Mouse (Mus musculus) cerebellum, postnatal 36 days (tissue): Measurements from ENCODE around the gene Vwa3b.

Experiments used
- DNase-seq, 2 experiments: peaks; one replicate each; pipeline ENCODE4 v3.0.0; 2021 to 2022; ENCODE audit warnings: mixed read lengths in 2 of 2

Vwa3b gene

DNA sequence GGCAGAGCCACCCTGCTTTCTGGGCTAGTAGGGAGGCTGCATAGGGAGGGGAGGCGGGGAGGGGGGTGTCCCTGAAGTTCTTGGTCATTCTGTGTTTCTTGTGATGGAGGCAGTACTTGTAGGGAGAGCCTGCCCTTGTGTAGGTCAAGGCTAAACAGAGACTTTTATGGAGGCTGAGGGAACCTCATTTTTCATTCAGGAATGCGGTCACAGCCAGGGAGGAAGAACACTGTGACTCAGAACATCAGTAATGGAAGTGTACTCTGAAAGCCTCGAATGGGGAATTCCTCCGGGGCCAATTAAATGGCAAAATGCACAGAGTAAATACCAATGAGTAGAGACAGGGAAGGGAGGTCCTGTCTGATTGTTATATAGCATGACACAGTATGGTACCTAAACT, 37.4 kb downstream of the Vwa3b start:
- no peak for DNase-seq

DNA sequence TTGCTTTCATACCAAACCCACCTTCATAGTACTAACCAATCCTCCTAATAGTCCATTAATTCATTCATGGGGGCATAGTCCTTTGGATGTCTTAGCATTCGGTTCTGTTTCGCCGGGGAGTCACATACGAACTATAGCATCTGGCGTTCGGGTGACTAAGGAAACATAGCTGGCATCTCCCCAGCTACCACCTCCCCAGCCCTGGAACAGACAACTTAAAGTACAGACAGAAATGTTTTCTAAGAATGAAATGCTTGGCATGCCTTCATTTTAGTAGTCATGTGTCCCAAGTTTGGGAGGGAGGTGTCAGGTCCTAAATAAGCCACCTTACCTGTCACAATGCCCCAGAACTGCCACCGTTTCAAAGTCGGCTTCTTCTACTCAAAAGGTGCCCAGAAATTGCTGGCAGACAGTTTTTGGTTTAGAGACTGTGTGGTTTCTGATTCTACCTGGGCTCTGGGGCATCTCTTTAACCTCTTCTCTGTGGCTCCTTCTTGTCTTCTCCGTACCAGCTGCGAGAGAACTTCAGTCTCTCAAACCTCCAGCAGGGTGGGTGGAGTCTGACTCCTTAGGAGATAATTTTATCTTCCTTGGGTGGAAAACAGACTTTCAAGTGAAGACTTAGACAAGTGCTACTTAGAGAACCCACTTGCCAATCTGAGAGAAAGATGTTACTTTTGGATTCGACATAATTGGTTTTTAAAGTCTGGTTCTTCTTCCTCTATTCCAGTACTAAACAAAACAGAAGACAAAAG, 39.4 kb downstream of the Vwa3b start:
- no peak for DNase-seq

DNA sequence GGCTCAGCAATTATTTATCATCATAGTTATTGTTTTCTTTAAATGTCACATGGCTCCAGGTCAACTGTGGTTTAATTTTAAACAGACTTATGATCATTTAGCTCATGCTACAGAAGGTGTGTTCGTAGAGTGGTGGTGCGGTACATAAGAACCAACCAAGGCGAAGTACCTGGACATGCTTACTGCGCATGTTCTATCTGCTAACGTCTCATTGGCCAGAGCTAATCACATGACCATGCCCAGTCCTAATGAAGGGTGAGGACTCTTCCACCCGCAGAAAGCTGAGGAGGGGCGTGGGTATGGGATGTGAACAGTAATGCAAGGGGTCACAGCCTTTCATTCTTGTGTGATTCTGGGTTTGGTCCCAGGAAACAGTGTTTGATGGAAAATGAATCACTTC, 49.4 kb downstream of the Vwa3b start:
- DNase-seq = no peak

DNA sequence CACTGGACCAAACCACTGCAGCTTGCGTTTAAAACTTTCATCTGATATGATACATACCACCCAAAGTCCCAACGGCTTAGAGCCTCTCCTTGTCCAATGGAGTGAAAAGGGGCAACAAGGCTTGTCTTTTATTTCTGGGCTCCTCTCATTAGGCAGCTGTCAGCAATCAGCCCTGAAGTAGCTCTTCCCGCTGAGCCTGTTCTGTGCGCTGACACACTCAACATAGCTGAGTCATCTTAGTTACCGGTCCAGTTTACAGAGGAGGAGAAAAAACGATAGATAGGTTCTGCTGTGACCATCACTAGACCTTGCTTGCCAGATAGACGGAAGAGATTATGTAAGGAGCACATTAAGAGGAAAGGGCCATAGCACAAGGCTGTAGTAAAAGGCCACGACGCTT, 50.9 kb downstream of the Vwa3b start:
- DNase-seq = no peak

DNA sequence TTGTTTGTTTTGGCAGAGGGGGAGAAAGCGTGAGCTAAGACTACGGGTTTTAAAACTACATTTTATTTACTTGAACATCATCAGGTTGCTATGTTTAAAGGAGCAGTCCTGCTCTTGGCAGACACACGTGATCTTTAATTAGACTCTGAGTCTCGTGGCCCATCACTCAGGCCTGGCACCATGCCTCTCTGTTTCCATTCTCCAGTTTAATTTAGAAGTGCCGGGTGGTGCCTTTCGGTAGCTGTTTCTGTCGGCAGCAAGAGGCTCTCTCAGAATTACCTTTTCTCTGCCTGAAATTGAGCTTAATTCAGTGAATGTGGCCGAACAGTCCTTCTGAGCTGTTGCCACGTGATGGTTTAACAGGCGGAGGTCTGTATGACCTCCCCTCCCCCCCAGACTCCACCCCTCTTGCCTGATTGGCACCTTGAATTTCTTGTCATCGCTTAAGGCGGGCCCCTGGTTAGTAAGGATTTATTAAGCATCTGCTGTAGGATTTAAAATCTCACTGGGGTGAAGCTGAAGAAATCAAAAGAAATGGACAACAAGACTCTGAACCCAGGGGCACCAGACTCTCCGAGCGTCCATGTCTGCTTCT, 51.7 kb downstream of the Vwa3b start:
- no peak for DNase-seq

DNA sequence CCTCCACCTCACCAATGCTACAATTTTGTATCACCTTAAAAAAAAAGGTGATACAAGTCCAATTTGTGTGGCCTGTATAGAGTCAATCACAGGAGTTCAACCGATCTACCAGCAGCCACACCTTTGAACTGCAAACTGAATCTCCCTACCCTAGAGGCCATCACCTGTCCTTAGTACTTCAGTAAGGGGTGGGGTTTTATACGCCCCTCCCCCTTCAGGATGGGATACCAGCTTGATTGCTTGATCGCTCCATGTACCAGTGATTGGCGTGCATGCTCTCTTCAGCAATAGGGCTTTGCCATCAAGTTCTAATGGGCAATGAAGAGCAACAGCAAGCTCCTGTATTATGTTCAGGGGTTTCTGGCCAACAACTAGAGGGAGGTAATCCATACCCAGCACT, 54.0 kb downstream of the Vwa3b start:
- DNase-seq = no peak

DNA sequence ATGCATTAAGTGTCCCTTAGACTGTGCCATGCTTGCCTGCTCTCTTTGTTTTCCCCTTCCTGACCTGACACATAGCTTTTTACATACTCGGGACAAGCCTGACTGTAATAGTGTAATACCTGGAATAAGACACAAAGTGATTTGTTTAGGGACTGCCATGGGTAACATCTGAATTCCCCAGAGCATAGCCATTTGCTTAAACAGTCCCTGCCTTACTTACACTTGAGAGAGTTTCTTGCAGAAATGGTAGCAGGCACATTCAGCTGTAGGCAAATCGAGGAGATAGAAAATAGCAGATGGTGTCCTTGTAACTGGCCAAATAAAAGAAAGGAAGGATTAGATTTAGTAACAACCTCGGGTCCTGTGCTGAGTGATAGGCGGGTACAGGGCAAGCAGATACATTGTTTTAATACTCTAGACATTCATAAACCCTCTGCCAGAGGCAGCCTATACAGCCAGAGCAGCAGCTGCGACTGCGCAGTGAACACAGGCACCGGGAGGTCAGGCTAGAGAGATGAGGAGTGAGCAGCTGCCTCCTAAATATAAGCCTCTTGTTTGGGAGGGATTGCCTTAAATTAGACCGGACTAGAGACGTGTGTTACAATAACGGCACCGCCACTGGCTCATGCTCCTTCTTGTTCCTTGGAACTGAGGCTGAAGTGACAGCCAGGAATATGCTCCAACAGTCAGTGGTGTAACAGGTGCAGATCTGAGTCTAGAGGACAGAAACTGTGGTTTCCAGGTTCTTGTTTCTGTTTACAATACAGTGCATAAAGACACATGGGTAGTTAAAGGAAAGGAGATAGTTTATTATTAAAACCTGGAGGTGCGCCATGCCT, 55.2 kb downstream of the Vwa3b start:
- no peak for DNase-seq

DNA sequence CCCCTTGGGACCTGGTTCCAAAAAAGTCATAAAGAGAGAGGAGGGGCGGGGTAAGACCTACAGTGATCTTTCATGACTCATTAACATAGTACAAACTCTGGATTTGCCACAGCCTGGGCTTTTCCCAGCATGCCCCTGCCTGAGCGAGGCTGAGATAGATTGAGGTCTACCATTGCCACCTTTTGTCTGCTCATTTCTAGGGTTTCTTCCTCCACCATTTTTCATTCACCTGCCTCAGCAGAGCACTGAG, 55.7 kb downstream of the Vwa3b start:
- no peak for DNase-seq

DNA sequence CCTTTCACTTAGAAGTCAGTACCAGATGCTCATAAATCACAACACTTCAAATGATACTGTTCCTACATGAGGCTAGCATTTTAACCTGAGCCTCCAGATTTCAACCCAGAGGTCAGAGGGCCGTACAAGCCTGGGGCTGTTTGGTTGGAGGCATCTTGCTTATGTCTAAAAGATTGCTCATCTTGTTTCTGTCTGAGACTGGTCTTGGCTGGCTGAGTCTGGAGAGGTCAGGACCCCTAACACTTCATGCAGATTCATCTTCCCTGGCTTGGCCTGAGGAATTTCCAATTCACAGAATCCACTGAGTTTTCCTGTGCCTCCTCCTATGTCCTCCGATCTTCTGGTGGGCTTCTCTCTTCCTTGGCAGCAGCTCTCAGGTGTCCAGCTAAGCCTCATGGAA, 57.7 kb downstream of the Vwa3b start:
- no peak for DNase-seq

DNA sequence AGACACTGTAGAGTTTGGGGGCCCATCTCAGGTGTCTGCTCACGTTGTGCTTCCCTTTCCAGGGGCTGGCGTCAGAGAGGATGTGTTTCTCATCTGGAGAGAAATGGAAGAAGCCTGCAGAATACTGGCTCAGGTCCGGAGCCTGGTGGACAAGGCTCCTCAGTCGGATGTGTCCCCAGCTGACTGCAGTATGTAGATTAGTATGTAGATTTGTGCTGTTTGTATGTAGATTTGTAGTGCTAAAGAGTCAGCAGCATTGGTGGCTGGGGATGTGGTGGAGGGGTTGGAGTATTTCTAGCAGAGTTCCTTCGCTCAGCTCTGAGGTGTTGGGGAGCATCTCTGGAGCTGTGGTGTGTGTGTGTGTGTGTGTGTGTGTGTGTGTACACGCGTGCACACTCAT, 58.8 kb downstream of the Vwa3b start:
- no peak for DNase-seq

DNA sequence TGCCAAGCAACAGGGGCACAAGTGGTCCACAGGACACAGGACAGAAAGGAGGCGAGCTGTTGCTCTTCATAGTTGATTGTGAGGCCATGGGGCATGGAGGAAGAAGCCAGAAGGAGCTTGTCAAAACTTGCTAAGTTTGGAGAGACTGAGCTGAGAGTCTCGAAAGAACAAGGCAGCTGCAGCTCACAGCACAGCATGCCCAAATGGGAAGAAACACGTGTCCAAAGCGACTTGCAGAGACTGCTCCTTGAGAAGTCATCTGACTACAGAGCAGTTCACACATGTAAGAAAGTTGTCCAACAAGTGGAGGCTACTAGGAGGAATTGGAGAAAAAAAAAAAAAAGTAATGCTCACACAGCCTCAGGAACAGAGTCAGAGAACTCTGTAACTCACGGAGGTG, 62.8 kb downstream of the Vwa3b start:
- no peak for DNase-seq

DNA sequence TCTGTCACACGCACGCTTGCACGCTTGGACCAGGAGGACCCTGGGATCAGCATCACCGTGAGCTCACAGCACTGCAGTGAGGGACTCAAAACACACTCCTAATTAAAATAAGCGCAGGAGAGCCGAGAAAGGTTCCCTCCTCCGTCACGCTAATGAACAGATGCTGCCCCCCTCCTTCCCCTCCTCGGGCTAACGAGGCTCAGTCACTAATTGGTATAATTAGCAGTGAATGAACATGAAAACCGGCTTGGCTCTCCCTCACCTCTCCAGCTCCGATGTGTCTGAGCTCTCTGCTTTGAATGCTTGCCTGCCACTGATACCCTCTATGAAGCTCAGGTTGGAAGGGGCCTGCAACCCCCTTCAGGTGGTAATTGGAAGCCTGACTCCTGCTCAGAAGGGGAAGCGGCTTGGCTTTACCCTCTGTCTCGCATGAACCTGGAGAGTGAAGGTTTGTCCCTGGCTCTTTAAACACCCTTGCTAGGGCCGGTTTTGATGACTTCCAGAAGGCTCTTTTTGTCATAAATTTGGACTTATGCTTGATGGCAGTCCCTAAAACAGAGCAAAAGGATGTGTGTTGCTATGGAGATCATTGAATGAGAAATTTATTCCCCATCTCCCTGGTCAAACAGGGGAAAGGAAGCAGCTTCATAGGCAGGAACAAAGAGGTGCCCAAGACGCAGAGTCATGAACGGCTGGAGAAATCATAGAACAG, 71.1 kb downstream of the Vwa3b start:
- DNase-seq = no peak

DNA sequence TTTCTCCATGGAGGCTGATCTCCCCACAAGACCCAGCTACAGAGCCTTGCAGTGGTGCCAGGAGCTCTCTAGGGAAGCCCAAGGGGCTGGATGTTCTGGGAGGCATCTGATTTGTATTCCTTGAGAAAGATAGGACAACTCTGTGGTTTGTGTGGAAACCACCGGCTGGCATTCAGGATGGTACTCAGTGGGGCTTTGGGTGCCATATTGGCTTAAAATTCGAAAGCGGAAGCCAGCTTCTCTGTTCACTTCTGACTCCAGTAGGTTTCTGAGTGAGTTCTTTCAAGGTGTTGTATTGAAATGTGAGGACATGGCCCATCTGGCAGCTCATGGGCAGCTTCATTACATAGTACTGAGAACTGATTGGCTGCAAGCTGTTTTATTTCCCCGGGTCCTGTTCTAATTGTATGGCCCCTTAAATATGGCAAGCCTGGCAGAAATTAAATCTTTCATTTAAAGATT, 71.7 kb downstream of the Vwa3b start:
- no peak for DNase-seq

DNA sequence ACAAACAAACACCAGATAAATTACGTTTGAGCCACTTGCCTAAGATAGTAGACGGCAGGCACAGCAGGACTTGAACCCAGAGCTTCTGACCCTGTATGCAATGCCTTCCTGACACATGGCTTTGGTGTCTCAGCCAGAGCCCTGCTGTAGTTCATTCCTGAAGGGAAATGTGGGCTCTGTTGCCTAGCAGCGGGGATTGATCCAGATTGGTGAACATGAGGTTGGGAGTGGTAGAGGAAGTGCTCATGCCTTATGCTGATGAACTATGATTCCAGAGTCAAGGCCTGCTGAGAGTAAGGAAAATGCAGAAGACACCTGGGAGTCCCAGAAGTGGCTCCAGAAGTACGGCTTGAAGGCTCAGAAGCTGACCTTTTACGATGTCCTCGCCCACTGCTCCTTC, 74.0 kb downstream of the Vwa3b start:
- no peak for DNase-seq

DNA sequence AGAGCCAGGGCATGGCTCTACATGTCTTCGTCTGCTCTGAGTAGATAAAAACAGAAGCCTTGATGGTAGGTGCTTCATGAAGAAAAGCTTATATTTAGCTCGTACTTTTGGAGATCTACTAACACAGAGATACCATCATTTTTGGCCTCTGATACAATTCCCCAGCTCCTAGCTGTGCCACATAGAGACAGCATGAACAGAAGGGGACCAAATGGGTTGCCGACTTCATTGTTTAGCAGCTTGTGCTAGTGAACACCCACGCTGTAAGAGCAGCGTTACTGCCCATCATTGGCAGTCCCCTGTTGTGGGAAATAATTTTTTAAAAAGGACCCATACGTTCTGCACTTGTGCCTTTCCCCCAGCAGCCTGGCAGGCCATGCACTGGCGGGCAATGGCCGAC, 74.6 kb downstream of the Vwa3b start:
- DNase-seq = no peak

DNA sequence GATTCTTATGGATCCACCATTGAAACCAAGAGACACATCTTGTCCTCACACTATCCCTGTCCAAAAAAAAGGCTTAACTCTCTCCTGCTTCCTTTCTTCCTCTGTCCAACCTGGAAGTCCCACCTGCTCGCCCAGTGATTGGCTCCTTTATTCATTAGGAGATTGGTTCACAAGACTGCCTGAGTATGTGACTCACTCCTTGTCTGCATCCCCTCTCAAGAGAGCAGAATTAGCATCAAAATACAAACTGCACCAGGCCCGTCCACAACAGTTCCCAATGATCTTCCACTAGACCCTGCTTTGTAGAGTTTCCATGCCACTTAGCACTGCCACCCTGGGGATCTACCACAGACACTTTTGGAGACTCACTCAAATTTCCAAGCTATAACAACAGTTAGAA, 75.3 kb downstream of the Vwa3b start:
- DNase-seq = no peak

DNA sequence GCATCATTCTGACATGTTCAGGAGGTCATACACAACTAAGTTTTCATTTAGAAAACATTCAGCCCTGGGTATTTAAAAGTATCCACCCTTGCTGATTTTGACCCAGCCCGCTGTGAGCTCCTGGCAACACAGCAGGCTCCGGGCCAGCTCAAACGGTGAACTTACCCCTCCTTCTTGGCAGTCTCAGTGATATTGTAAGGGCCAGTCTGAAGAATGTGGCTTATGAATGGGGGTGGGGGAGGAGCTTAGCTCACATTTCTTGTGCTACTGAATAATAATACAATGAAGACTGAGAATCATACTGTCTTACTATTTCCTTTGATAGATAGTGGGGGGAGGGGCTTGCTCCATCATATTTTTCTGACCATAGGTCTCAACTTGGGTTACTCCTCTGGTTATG, 78.8 kb downstream of the Vwa3b start:
- DNase-seq = no peak

DNA sequence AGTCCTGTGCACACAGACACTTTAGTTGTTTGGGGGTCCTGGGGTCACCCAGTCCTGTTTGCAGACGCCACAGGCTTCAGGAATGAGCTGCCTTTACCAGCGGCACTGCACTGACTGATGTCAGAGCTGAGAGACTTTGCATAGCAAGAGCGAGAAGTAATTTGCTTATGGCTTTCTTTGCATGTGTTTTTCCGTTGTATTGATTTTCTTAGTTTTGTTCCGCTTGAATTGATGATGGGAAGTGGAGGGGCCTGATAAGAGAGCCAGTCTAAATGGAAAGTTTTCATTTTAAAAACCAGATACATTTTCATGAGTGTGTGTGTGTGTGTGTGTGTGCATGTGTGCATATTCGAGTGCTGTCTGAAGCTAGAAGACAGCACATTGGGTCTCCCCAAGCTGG, 87.4 kb downstream of the Vwa3b start:
- DNase-seq = no peak

DNA sequence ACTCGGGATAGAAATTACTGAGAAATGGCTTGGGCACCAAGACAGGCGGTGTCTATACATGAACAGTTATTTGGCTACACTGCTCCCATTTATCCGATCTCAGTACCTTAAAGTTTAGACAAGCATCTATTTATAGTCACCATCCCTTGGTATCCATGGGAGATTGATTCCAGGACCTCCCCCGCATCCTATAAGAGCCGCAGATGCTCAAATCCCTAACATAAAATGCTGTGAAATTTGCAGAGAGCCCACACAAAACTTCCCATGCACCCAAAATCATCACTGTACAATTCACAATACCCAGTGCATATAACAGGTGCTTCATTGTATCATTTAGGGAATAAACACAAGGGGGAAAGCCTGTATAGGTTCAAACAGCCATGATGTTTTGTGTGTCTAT, 89.5 kb downstream of the Vwa3b start:
- DNase-seq = no peak

DNA sequence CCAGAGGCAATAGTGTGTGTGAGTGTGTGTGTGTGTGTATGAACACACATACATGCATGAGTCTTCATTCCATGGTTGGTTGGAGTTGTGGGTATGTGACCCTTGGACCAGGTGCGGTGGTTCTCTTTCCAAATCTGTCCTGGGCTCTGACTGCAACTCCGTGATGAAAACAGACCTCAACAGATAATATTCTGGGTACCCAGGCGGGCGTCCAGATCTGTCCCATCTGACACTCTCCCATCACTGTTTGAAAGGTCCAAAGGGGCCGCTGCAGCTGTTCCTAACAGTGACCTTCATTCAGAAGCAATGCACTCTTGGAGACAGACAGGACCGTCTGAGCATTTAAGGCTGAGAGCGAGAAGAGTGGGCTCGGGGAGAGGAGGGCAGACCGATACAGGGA, 90.2 kb downstream of the Vwa3b start:
- no peak for DNase-seq

DNA sequence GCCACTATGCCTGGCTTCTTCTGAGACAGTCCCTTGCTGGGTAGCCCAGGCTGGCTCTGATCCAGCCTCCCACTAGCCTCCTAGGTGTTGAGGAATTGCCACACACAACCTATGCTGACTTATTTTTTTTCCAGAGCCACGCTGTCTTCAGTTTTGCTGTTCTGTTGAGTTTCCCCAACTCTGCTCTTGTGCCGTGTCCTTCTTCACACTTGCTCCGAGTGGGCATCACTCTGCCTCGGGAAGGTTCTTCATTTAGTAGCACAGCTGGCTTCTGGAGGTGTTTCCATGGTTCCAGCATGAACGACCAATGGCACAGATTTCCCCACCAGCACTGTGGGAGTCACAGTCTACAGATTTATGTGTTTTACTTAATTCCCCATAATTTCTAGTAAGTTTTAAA, 91.6 kb downstream of the Vwa3b start:
- no peak for DNase-seq

DNA sequence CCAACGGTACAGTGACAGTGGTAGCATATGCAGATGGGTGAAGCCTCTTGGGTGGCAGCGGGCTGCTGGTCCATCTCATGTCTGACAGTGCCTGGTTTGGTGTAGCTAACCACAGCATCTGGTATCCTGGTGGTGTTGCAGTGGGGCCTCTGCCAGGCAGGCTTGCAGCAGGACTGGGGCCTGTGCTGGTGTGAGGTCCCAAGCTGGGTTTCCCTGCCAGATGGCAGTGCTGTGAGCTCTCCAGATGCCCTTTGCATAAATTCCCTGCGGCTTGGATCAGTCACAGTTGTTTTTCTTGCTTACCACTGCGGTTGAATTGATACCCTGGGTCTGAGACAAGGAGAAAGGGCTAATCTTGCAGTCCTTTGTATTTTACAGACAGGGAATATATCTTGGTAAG, 95.9 kb downstream of the Vwa3b start:
- DNase-seq = no peak

DNA sequence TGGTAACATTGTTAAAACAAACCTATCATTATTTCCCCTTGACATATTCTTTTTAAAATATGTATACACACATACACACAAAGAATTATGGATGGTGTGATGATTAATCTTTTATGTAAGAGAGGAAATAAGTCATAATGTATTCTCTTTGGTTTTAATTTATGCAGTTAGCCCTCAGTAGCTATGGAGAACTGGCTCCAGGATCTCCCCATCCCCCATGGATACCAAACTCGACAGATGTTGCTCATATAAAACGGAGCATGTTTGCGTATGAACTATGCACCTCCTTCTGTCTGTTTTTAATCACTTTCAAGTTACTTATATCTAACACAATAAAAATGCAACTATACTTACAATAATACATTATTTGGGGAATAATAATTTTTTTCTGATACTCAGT, 96.4 kb downstream of the Vwa3b start:
- DNase-seq = no peak
